Mouse (Mus musculus) megakaryocyte-erythroid progenitor cell, adult 5-6 weeks (primary cell): Measurements from ENCODE around the gene Ticam1. TPM values are rescaled to one million over a fixed set of nuclear protein-coding genes. Genes with fewer than 3 reads are reported as not detected.

Experiments used
- ATAC-seq: replicated peaks from 2 replicates; pipeline ENCODE4 v1.8.0; 2016; ENCODE audit warnings: mild to moderate bottlenecking, inconsistent platforms; ENCODE audit not compliant: severe bottlenecking, poor library complexity, low FRiP score, low TSS enrichment
- total RNA-seq, 2 experiments: library from RNA; stranded (forward) in 1 of 2; stranded (reverse) in 1 of 2; fragments of 200-1000, 215-1000 nt in 1 of 2; fragments of >200 nt in 1 of 2; fragmentation: Nextera tagmentation in 1 of 2; gene quantifications; 2 replicates each; pipeline ENCODE4 v1.2.3; 2014 to 2017

Gene Ticam1
- total RNA-seq, 2 experiments from 2014 or later: 3.2 to 5.8 TPM

- ATAC-seq: peak; percentile 41; the same call in 1 of the 2 replicates
Observed at GRCm38 (mm10) chr17:56233818-56234469, 42.6 kb downstream of the Ticam1 start.

GRCm38 (mm10) chr17:56233389-56233788 lies 43.2 kb downstream of the Ticam1 start:
- ATAC-seq: no peak

- no peak for ATAC-seq
Observed at GRCm38 (mm10) chr17:56229943-56230342, 46.6 kb downstream of the Ticam1 start.

GRCm38 (mm10) chr17:56226566-56226965 lies 50.0 kb downstream of the Ticam1 start:
- ATAC-seq: no peak

GRCm38 (mm10) chr17:56224916-56225315 lies 51.7 kb downstream of the Ticam1 start:
- ATAC-seq: no peak

GRCm38 (mm10) chr17:56219805-56220204 lies 56.8 kb downstream of the Ticam1 start:
- no peak for ATAC-seq

Other genes starting within 250 kb of the Ticam1 start
- gene Sh3gl1, start 240.2 kb downstream of the Ticam1 start, total RNA-seq (2014; fragmentation: Nextera tagmentation): 25.2 and 35.7 TPM in 2 replicates
- 13.6 and 22.1 TPM in 2 replicates for gene Sh3gl1, start 240.2 kb downstream of the Ticam1 start, total RNA-seq (2017)
- 46.9 and 47.7 TPM in 2 replicates for gene Chaf1a, start 236.3 kb downstream of the Ticam1 start, total RNA-seq (2014; fragmentation: Nextera tagmentation)
- 34.5 and 37.5 TPM in 2 replicates for gene Chaf1a, start 236.3 kb downstream of the Ticam1 start, total RNA-seq (2017)
- gene Ubxn6, start 201.8 kb downstream of the Ticam1 start, total RNA-seq (2014; fragmentation: Nextera tagmentation): 16.3 and 21.1 TPM in 2 replicates
- gene Ubxn6, start 201.8 kb downstream of the Ticam1 start, total RNA-seq (2017): 13.2 and 29.1 TPM in 2 replicates
- 84.1 and 100 TPM in 2 replicates for gene Hdgfl2, start 197.2 kb downstream of the Ticam1 start, total RNA-seq (2014; fragmentation: Nextera tagmentation)
- gene Hdgfl2, start 197.2 kb downstream of the Ticam1 start, total RNA-seq (2017): 70.9 and 103 TPM in 2 replicates
- not detected in 2 replicates for gene Plin4, start 167.0 kb downstream of the Ticam1 start, total RNA-seq (2014; fragmentation: Nextera tagmentation)
- not detected in 2 replicates for gene Plin4, start 167.0 kb downstream of the Ticam1 start, total RNA-seq (2017)
- not detected in 2 replicates for gene Plin5, start 159.2 kb downstream of the Ticam1 start, total RNA-seq (2014; fragmentation: Nextera tagmentation)
- gene Plin5, start 159.2 kb downstream of the Ticam1 start, total RNA-seq (2017): 0.23 TPM in 1 of 2 replicates, not detected in the other
- 1.8 TPM in 1 of 2 replicates, not detected in the other for gene Lrg1, start 154.8 kb downstream of the Ticam1 start, total RNA-seq (2014; fragmentation: Nextera tagmentation)
- 2.1 TPM in 1 of 2 replicates, not detected in the other for gene Lrg1, start 154.8 kb downstream of the Ticam1 start, total RNA-seq (2017)
- 0.24 TPM in 1 of 2 replicates, not detected in the other for gene Sema6b, start 136.4 kb downstream of the Ticam1 start, total RNA-seq (2014; fragmentation: Nextera tagmentation)
- gene Sema6b, start 136.4 kb downstream of the Ticam1 start, total RNA-seq (2017): 0.42 TPM in 1 of 2 replicates, not detected in the other
- 0.76 and 1.6 TPM in 2 replicates for gene Tnfaip8l1, start 114.3 kb downstream of the Ticam1 start, total RNA-seq (2014; fragmentation: Nextera tagmentation)
- gene Tnfaip8l1, start 114.3 kb downstream of the Ticam1 start, total RNA-seq (2017): not detected in 2 replicates
- 28.7 and 59.7 TPM in 2 replicates for gene Mydgf, start 92.9 kb downstream of the Ticam1 start, total RNA-seq (2014; fragmentation: Nextera tagmentation)
- gene Mydgf, start 92.9 kb downstream of the Ticam1 start, total RNA-seq (2017): 21.5 and 25.3 TPM in 2 replicates
- gene Dpp9, start 57.9 kb downstream of the Ticam1 start, total RNA-seq (2014; fragmentation: Nextera tagmentation): 25.3 and 33.5 TPM in 2 replicates
- gene Dpp9, start 57.9 kb downstream of the Ticam1 start, total RNA-seq (2017): 8.6 and 11.7 TPM in 2 replicates
- 15.8 and 19.2 TPM in 2 replicates for gene Fem1a, start 20.0 kb downstream of the Ticam1 start, total RNA-seq (2014; fragmentation: Nextera tagmentation)
- 19.2 and 21.7 TPM in 2 replicates for gene Fem1a, start 20.0 kb downstream of the Ticam1 start, total RNA-seq (2017)
- gene Plin3, start 16.1 kb upstream of the Ticam1 start, total RNA-seq (2014; fragmentation: Nextera tagmentation): 4.8 and 6.8 TPM in 2 replicates
- gene Plin3, start 16.1 kb upstream of the Ticam1 start, total RNA-seq (2017): 3.7 and 6.1 TPM in 2 replicates
- not detected in 2 replicates for gene Arrdc5, start 23.5 kb upstream of the Ticam1 start, total RNA-seq (2014; fragmentation: Nextera tagmentation)
- not detected in 2 replicates for gene Arrdc5, start 23.5 kb upstream of the Ticam1 start, total RNA-seq (2017)
- gene Uhrf1, start 26.5 kb upstream of the Ticam1 start, total RNA-seq (2014; fragmentation: Nextera tagmentation): 151 and 161 TPM in 2 replicates
- 150 and 161 TPM in 2 replicates for gene Uhrf1, start 26.5 kb upstream of the Ticam1 start, total RNA-seq (2017)
- 16.0 and 17.3 TPM in 2 replicates for gene Kdm4b, start 49.3 kb upstream of the Ticam1 start, total RNA-seq (2014; fragmentation: Nextera tagmentation)
- gene Kdm4b, start 49.3 kb upstream of the Ticam1 start, total RNA-seq (2017): 11.0 and 14.3 TPM in 2 replicates
- gene Ptprs, start 199.7 kb upstream of the Ticam1 start, total RNA-seq (2014; fragmentation: Nextera tagmentation): 55.7 and 65.0 TPM in 2 replicates
- 36.6 and 48.3 TPM in 2 replicates for gene Ptprs, start 199.7 kb upstream of the Ticam1 start, total RNA-seq (2017)
- gene Znrf4, start 235.6 kb upstream of the Ticam1 start, total RNA-seq (2014; fragmentation: Nextera tagmentation): not detected in 2 replicates
- not detected in 2 replicates for gene Znrf4, start 235.6 kb upstream of the Ticam1 start, total RNA-seq (2017)